Mouse (Mus musculus): ENCODE measurements around the gene Ccdc134.

- TF ChIP-seq CTCF (IDR thresholded peaks at IDR 0.05; ENCODE audit: insufficient read depth, low read length) (no peak), POLR2A (IDR thresholded peaks at IDR 0.05; ENCODE audit: borderline replicate concordance, extremely low read depth, low read depth, low read length) (no peak)
Observed at GRCm38 (mm10) chr15:82091061-82091460, 36.7 kb upstream of the Ccdc134 start.
